Mouse (Mus musculus) testis, adult 2 months (tissue): Measurements from ENCODE around the gene Tmem91.

Experiments used
- CTCF ChIP-seq: fragments of 200-500 bp; IDR thresholded peaks from 2 replicates; pipeline ENCODE4 v1.5.1; 2012; ENCODE audit warnings: low read depth, mild to moderate bottlenecking, inconsistent platforms, low read length, moderate library complexity; ENCODE audit not compliant: control insufficient read depth, insufficient read depth, insufficient replicate concordance
- POLR2A ChIP-seq: fragments of 200-500 bp; IDR thresholded peaks from 2 replicates; pipeline ENCODE4 v1.6.1; 2012; ENCODE audit warnings: low read depth, mild to moderate bottlenecking, inconsistent platforms, low read length, moderate library complexity; ENCODE audit not compliant: control insufficient read depth

GRCm38 (mm10) chr7:25714581-25714980, 39.6 kb upstream of the Tmem91 start:
- no peak for TF ChIP-seq POLR2A
- TF ChIP-seq CTCF, result no peak
